Mouse (Mus musculus) 3T3-L1 (cell line): Measurements from ENCODE around the gene Picalm.
"Not testable (repeated sequence)": the region's sequence is repeated elsewhere in the genome, so short reads cannot be mapped to it uniquely, and the experiment has no call there.

Experiments used
- DNase-seq: peaks from one replicate; pipeline ENCODE4 v3.0.0-alpha.2; 2015; ENCODE audit warnings: low read depth, low spot score

The Picalm gene

DNA sequence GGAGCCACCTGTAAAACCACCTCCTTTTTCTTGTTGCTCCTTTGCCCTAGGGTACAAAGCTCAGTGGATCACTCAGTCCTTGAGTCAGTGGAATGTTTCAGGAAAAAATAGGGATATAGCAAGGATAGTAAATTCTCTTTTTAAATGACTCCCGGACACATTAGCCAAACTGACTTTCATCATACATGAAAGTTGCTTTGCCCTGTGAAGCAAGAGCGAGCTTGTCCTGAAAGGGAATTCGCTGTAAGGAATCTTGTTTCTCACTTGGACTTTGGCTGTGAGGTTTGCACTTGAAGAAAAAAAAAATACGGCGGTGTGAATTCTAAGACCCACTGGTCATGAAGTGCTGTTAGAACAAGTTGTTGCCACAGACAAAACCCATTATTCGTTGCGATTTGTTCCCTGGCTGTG is 1.8 kb downstream of the Picalm start:
- DNase-seq, result peak; percentile 44

DNA sequence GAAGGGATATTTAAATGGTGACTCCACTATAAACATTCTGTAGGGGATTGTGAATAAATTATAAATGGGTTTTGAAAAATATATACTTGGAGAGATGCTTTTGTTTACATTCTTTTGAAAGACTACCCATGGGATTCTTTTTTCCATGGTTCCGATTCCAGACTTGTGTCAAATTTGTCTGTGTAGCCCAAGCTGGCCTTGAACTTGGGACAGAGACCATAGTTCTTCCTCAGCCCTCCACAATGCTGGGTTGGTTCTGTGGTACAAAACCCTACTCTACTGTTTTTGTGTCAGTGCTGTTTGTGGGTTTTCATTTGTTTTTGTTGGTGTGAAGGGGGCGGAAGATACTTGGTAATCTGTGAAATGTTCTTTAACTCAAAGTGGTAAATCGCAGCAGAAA is 2.3 kb downstream of the Picalm start:
- DNase-seq, result peak; percentile 13

DNA sequence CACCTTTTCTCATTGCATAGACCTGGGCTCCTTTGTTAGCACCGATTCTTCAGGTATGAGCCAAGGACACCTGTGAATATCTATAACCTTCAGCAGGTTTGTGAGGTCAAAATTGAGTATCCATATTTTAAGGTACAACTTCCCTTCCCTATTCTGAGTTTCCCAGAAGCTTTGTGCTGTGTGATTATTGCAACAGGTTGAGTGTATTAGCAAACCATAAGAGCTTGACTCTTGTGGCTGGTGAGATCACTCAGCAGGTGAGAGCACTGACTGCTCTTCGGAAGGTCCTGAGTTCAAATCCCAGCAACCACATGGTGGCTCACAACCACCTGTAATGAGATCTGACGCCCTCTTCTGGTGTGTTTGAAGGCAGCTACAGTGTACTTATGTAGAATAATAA is 6.7 kb downstream of the Picalm start:
- no peak for DNase-seq

DNA sequence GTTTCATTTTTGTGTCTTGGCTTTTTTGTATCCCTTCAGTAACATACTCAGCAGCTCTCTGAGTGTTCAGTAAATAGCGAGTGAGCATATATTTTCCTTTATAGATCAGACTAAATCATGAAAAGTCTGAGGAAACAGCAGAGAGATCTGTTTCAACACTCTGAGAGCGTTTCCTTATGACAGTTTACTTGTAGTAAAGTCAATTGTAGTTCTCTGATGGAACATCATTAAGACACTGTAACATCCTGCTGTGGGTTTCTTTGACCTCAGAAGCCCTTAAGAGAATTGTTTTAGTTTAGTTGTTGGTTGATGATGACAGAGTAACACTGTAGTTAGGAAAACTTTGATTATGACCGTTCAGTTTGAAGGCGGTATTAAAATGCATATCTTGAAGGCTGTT is 8.3 kb downstream of the Picalm start:
- DNase-seq, result no peak

DNA sequence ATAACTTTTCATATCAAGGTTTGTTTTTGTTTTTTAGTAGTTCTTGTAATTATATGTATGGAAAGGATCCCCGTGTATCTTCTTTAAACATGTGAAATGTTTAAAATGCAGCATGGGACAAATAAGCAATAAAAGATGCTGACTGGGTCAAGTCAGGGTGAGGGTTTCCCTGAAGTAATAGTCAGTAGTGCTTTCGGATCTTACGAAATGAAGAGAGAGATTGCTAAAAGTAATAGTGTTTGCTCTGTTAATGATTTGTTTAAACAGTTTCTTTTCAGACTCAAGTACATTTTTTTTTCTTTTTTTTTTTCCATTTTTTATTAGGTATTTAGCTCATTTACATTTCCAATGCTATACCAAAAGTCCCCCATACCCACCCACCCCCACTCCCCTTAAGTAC is 10.3 kb downstream of the Picalm start:
- DNase-seq, result no peak

DNA sequence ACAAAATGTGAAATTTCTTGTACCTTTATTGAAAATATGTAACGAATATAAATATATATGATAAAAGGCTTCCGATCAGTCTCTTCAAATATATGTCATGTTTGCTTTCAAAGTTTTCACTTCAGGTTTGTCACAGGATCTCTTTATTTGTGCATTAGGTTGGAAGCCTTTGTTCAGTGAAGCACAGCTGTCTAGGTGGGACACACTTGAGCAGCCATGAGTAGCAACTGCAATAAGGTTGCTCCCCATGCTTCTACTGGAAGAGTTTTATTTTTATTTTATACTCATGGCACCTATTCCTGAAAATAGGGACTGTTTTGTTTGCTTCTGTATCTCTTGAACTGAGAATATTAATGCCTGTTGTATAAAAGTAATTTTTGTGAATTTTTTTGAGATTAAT is 14.3 kb downstream of the Picalm start:
- DNase-seq, result no peak

DNA sequence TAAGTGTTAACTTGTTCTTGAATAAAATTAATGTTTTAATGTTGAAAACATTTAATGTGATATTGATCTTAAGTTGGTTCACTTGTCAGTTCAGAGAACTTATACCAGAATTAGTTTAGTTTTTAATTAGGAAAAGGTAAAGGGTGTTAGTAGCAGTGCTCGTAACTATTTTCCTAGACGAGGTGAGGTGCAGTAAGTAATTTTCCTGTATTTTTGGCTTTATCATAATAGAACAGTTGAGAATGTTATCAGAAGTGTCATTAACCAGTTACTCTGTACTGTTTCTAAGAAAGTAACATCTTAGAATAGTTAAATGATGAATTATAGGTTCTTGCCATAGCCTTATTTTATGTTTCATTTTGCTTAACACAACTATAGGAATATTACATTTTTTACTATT is 15.0 kb downstream of the Picalm start:
- DNase-seq, result no peak

DNA sequence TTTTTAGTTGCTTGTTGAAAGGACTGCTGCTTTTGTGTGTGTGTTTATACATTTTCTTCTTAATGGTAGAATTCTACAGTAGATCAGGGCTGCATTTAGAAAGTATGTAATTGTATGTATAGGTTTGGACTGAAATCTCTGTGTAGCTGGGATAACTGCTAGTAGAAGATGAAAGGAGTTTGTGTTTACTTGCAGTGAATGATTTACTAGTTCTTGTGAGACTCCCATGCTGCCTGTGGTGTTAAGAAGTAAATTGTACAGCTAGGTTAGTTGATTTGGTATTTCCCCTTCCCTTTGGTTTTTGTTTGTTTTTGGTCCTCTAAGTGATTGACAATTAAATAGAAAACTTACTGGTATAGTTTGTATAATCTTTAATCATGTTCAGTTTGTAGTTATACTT is 15.4 kb downstream of the Picalm start:
- DNase-seq, result peak; percentile 9

DNA sequence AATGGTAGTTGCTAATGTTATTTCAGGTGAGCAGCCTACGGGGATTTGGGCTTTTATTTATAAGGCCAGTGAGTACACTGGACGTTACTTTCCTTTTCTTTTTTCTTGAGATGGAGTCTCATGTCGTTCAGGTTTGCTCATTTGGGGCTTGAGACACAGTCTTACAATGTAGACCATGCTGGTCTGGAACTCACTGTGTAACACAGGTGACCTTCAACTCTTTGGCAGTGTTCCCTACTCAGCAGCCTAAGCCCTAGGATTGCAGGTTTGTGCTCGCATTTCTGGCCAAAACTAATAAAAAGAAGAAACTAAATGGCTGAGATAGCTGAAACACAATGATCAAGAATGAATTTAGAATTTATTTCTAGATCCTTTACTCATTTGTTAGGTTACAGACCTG is 15.9 kb downstream of the Picalm start:
- DNase-seq, result peak; percentile 8

DNA sequence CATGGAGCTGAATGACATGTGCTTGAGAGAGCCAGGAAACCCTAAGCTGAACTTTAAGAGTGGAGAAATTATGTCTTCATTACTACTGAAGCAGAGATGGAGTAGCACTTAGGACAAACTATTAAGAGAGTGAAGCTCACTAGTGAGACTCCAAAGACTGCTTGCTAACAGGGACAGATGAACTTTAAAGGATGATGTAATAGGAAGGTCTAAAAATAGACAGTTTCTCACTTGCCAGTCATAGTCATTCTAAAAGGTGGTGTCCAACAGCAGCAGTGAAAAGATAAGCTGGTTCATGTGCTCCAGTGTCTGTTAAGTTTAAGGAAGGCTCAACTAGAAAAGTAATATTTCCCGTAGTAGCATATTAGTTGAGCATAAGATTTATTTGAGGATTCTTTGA is 16.3 kb downstream of the Picalm start:
- peak; percentile 64 for DNase-seq

DNA sequence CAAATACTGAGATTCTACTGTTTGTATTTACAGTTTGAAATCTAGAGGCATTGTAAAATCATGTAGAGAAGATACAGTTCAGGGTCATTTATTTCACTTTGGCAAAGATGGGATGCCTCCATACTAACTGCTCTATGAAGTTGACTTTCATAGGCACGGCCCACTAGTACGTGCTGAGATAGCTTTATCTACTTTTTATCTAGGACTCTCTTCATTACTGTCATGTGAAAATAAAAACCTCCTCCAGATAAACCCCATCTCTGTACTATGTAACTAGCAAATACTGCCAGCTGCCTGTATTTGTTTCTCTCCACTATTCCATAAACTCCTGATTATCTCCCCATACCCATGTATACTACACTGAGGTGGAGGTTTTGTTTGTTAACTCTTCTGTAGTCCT is 18.0 kb downstream of the Picalm start:
- DNase-seq, result no peak

DNA sequence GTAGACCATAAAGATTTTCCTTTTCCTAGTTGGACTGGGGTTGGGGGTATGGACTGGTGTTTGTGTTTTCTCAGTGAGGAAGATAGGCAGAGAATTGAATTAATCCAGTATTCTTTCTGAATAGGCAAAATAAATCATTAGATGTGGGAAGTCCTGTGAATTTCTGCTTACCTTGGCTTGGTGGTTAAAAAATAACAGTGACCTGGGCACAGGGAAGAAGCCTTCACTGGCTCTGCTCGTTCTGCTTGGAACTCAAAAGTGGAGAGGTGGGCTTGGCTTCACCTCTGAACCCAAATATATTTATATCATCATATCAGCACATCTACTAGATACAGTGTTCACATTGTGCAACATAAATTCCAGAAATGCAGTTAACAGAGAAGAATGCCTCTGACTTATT is 18.5 kb downstream of the Picalm start:
- no peak for DNase-seq

DNA sequence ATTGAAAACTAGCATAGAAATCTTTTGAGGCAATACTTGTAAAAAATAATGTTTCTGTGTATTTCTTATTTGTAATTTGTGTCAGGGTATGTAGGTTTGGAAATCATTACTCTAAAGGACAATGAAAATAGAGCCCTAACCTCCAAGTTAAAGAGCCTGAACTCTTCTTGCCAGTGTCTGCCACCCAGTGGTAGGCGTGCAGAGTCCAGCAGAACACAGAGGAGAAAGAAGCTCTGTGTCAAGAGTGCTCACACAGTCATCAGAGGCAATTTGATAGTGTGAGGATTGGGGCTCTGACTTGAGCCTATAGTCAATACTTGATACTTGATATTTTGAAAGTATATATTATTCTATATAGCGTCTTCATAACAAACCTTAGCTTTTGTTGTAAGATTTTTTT is 20.3 kb downstream of the Picalm start:
- peak; percentile 74 for DNase-seq

DNA sequence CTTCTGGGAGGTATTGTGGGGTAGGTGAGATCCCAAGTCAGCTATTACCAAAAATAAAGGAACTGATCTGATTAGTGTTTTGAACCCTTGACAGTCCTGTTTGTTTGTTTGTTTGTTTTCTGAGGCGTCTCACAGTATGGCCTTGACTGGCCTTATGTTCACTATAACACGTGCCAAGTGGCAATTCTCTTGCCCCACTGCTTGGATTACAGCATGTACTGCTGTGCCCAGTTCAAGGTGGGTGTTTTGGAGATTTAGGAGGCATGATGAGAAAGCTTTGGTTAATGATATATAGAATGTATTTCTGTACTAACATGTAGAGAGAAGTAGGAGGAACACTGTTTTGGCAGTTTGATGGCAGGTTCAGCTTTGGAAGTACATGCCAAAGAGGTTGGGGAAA is 28.0 kb downstream of the Picalm start:
- DNase-seq, result no peak

DNA sequence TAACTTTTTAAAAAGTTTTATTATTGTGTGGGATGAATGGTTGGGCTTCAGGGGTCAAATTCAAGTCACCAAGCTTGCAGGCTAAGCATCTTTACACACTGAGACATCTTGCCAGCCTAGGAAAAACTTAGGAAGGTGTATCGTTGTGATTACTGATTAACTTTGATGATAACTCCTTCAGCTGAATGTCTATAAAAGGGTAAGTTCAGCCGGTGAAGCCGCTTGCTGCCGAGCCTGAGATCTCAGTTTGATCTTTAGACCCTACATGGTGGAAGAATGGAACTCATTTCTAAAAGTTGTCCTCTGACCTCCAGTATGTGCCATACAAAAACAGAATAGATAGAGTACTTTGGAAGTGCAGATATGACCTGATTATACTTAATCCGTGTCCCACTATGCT is 30.6 kb downstream of the Picalm start:
- no peak for DNase-seq

DNA sequence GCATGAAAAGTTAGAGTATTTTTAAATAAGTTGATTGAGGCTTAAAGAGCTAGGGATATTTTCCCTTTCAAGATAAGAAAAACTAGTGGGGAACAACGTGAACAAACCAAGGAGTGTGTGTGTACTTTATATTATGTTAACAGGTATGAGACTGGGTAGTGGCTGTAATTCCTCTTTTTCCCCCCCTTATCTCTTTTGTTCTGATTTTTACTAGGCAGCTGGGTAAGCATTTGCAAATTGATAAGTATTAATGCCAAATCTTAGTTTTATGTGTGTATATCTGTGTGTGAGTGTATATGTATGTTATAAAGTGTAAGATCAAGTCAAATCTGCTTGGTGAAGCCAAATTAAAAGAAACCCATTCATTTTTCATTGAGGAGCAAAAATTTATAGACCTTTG is 34.3 kb downstream of the Picalm start:
- no peak for DNase-seq

DNA sequence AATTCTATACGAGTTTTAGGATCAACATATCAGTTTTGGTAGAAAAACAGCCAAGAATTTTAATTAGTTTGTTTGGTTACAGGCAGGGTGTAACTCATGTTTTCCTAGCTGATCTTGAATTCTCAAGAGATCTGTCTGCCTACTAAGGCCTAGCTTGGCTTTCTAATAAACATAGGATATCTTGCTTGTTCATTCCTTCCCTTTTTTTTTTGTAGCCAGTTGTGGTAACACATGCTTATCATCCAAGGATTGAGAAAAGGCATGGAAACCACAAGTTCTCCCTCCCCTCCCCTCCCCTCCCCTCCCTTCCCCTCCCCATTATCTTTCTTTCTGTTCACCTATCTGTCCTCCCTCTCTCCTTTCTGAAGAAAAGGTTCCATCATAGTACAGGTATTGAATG is 36.0 kb downstream of the Picalm start:
- DNase-seq, result no peak

DNA sequence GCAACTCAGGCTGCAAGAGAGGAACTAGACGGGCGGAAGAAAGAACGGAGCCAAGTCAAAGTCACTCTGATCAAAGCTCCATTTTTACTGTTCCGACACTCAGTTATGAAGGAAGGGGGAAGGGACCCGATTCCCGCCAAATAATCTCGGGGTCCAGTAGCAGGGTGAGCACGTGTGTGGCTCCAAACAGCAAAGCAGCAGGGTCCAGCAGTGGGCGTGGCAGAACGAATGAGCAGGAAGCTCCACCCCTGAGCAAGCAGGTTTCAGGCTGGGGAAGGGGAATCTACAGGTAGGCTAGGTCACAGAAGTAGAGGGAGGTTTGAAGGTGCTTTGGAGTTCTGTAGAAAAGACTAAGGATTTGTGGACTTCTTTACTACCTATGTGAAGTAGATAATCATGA is 37.8 kb downstream of the Picalm start:
- DNase-seq, result not testable (repeated sequence)

DNA sequence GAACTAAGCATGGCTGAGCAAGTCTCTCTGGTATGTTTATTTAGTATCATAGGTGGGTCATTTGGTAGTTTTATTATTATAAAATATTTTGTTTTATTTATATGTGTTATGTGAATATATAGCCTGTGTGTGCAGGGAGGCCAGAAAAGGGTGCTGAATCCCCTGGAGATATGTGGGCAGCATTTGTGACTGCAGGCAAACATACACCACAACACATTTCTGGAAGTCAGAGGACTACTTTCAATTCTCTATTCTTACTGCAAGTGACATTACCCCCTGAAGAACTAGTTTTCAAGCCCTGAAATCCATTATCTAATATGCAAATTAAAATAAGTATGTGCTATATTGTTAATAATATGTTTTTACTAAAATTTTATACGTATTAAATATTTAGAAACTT is 43.8 kb downstream of the Picalm start:
- no peak for DNase-seq

DNA sequence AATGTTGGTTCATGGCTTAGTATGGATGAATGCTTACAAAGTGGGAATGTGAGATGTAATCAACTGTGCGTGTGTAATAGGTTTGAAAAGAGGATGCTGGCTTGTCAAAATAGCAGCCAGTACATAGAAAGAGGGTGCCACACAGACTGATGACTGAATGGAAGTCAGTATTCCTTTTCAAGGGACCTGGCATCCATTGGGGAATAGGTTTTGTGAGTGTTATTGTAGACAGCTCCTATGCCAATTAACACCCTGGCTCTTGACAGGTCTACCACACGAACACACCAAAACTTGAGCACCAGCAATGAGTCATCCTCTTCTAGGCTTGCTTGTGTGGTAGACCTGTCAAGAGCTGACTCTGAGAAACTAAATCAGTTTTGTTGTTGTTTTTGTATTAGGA is 45.6 kb downstream of the Picalm start:
- DNase-seq, result no peak

DNA sequence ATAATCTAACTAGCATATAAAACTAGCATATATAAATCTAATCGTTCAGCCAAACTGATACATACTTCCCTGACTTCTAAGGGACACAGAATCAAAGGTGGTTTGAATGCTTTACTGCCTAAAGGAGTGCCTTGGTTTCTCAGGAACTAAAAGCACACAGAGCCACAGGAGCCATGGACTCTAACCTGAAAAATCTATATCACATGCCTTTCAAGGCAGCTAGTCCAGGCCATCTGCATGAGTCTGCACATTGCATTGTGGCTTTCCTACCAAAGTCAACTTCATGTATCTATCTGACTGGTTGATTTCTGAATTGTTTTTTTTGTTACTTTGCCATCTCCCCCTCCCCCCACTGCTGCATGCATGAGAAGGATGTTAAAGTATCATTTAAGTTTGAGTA is 50.6 kb downstream of the Picalm start:
- DNase-seq, result no peak

DNA sequence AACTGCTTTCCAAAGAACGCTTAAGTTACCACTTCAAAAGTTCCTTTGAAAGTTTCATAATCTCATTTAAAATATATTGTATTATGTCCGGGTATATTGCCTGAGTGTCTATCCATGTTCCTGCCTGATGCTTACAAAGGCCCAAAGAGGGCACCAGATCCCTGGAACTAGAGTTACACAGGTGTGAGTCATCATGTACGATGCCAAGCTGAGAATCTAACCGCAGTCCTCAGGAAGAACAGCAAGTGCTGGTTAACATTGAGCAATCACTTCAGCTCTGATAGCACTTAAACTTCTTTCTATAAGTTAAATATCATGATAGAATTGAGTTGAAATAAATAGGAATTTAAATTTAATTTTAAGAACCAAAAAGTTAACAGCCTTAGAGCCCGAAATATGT is 70.2 kb downstream of the Picalm start:
- peak; percentile 73 for DNase-seq

DNA sequence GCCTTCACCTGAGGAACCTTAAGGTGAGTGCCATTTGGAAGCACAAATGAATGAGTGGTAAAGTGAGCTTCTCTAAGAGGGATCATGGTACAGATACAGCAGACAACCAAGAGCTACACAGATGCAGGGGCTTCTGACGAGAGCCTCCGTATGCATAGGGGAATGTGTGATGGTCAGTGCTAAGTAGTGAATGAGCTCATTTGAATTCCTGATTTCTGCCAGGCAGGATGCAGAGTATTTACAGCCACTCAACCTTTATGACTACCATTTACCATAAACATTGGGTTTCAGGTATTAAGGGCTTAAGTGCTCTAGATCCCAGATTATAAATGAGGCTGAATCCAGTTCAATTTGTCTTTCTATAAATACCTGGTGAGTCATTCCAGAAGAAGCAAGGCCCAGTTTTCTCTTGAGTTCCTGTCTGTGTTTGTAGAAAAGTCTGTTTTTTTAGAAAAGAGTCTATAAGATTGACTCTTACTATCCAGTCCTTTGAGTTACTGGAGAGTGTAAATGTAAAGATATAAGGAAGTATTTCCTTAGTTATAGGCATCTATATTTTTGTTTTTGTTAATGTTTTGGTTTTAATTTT is 72.0 kb downstream of the Picalm start:
- peak; percentile 6 for DNase-seq

DNA sequence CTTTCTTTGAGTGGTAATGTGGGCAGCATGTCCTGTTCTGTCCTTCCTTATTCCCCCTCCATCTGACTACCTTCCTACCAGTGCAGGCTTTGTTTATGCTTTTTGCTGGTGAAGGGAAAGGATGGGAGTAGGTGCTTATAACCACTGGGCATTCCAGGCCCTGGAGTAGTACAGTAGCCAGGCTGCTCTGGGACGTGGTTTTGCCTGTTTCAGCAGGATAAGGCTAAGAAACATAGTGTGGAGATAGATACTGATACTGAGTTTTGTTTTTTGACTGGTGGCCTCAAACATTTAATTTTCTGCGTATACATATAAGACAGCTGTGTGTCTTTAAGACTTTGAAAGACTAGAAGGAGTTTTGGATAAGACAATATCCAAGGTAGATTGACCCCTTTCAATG is 73.9 kb downstream of the Picalm start:
- no peak for DNase-seq

DNA sequence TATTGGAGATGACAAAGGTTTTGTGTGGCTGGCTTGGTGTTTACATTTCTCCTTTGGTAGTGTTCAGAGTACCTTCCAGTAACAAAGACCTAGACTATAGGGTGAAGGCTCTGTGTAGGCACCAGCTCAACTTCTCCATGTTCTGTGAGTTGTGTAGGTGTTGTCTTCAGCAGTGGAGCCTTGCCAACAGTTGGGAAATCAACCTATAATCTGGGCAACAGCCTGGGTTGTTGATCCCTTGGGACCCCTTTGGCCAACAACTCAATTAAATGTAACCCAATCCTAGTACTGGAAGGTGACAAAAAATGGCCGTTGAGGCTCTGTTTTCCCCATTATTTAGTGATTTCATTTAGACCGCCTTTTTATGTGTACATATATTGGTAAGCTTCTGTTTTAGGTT is 80.1 kb downstream of the Picalm start:
- DNase-seq, result peak; percentile 18
